Mouse (Mus musculus) frontal cortex, postnatal 36 days (tissue): Measurements from ENCODE around the gene Fam209.

Source experiments
- DNase-seq, 2 experiments: peaks; one replicate each; pipeline ENCODE4 v3.0.0; 2022; ENCODE audit warnings: low spot score in 2 of 2

The Fam209 gene

DNA sequence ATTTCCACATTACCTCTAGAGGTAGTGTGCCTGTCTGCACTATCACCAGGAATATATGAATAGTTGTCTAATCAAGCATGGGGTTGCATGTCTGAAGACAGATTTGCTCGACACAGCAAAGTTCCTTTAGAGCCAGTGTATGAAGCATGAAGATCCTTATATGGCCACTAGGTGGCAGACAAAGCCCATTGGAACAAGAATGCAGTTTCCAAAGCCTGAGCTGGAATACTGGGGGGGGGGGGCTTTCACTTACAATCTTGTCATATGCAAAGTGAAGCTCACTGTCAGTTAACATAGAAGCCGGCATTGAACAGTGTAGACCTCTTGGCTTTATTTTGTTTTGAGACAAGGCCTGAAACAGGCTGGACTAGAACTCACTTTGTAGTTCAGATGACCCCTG lies 5.5 kb downstream of the Fam209 start:
- DNase-seq = peak in 1 of 2 experiments; percentile 71

GRCm38 (mm10) chr2:172480296-172480695 lies 8.0 kb downstream of the Fam209 start:
- DNase-seq = no peak

DNA sequence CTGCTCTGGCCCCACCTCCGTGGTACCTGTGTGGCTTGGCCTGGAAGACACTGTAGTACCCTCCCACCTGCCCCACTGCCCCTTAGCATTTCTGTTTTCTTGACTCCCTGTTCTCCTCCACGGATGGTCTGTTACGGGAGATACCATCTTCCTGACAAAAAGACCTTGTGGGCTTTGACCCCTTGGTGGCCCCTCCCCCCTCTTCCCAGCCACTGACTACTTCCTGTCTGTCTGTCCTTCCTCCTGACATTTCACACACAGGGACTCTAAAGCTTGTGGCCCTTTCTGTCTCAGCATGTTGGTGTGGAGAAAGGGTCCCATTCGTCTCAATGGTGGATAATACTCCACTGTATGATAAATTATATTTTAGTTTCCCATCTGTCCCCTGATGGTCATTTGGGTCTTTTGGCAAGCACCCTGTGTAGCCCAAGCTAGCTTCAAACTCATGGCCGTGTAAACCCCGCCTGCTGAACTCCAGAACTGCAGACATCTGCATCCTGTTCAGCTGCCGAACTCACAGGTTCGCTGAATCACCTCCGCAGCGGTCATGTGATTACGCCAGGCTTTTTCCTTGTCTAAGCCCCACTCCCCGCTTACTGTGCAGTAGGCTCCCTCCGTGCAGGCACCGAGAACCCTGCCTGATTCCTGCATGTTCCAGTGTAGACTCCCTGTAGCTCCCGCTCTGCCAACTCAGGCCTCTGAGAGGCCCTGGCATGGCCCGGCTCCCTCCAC lies 9.5 kb downstream of the Fam209 start:
- no peak for DNase-seq

DNA sequence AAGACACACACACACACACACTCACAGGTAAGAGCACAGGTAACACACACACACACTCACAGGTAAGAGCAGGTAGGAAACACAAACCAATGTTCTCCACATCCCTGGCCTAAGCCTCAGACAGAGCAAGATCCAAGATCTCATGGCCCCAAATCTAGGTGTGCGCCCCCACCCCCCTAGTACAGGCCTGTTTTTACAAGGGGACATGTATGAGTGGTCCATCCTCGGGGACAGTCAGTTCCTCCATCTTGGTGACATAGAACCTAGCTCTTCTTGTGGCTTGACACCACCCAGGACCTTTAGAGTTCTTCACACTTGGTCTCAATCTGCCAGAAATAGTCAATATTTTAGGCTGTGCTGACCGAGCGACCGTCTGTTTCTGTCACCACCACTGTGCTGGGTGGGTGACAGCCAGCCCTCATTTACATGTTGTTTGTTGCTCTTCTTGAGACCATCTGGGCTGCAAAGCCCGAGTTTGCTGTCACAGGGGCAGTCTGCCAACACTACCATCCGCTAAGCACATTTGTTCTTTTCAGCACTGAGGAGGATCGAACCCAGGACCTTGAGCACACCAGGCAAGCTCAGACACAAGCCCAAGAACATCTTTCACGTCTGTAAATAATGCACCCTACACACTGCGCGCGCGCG lies 11.6 kb downstream of the Fam209 start:
- DNase-seq = no peak

- DNase-seq = no peak
These were observed 12.5 kb downstream of the Fam209 start for GRCm38 (mm10) chr2:172484696-172485370.

DNA sequence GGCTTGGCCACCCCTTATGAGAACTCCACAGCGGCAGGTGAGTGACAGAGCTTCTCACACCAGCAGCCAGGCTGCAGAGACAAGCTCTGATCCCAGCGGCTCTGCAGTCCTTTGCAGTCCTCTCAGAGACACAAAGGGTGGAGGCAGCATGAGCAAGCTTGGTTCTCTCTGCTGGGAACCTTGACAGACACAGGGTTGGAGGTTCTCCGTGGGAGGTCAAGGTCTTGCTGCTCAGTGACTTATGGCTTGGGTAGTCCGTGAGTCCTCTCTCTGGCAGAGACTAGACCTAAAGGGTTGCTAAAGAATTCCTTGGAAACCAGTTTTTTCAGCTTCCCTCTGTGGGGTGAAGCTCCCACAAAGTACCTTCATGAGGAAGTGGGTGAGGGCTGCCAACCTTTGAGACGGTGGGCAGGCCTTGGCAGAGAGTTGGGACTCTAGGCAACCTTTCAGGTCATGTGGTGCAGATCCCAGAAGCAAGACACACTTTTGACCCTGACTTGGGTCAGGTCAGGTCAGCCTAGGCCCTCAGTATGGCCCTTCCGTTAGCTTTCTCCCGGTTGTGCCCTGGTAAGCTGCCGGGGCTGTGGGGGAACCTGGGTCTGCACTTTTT lies 24.5 kb downstream of the Fam209 start:
- no peak for DNase-seq

GRCm38 (mm10) chr2:172498823-172499222 lies 26.5 kb downstream of the Fam209 start:
- DNase-seq = peak in 1 of 2 experiments; percentile 5

- no peak for DNase-seq
These were observed 28.5 kb downstream of the Fam209 start for GRCm38 (mm10) chr2:172500752-172501316.

- DNase-seq = peak; percentile 6 to 17
These were observed 29.0 kb downstream of the Fam209 start for GRCm38 (mm10) chr2:172501341-172501740.

GRCm38 (mm10) chr2:172502168-172502567 lies 29.8 kb downstream of the Fam209 start:
- no peak for DNase-seq

GRCm38 (mm10) chr2:172506121-172506520 lies 33.8 kb downstream of the Fam209 start:
- no peak for DNase-seq

DNA sequence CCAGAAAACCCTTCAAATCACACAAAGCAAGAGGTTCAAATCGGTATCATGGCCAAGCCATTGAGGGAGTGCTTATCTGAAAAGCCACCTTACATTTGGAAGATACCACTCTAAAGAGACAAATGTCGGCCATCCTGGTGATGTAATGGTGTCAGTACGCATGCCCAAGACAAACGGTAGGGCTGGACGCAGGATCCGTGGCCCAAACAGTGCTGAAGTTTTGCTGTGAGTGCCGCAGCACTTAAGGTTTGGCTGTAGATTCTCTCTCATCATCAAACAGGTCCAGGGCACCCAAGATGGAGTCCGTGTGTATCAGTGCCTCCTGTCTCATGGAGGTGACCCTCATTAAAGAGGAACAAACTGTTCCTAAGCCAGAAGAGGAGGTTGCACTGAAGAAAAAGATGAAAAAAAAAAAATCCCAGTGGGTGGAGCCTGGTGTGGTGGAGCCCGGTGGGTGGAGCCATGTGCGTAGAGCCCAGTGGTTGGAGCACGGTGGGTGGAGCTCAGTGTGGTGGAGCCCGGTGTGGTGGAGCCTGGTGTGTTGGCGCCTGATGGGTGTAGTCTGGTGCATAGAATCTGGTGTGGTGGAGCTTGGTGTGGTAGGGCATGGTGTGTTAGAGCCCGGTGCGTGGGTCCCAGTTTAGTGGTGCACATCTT lies 37.9 kb downstream of the Fam209 start:
- no peak for DNase-seq

DNA sequence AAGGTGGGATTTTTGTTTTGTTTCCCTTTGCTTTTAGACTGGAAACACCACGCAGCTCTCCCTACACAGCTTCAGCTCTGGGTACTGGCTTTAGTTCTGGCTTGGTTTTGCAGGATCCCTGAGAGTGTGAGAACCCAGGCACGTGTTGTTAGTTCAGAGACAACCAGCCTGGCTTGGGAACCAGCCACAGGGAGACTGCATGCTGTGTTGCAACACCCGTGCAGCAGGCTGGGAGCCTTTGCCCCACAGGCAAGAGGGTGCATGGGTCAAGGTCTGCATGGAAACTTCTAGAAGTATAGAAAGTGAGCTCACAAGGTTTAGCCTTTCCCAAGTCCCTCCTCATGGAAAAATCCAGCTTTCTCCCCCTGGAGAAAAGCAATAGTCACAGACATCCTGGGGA lies 38.6 kb downstream of the Fam209 start:
- DNase-seq = no peak

DNA sequence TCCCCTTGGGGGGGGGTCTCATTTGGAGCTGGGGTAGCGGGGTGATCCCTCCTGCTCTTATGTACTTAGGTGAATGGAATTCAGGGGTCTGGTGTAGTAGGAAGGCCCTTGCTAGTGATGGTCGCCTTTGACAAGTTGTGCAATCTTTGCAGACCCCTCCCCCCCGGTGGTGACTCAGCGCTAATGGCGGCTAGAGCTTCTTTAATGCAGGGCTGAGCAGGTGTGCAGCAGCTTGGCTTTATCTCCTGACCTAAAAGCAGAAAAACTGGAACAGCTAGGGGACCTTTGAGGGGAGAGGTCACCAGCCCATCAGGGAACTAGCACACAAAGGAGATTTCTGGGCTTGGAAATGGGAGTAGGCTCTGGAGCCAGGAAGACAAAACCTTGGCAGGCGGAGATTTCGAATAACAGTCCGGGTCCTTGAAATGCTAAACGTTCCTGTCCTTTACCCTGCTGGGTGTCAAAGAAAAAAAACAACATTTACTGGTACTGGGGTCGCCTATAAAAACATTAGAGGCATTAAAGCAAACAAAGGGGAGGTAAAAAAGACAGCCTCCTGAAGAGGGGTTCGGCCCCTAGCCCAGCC lies 44.2 kb downstream of the Fam209 start:
- no peak for DNase-seq

- no peak for DNase-seq
These were observed 48.5 kb downstream of the Fam209 start for GRCm38 (mm10) chr2:172520616-172521371.

GRCm38 (mm10) chr2:172522528-172522927 lies 50.2 kb downstream of the Fam209 start:
- DNase-seq = no peak
